Mouse (Mus musculus) cerebellum, postnatal 4 days (tissue): ENCODE results near the gene Dmrtb1.

Experiments used
- DNase-seq, 2 experiments: peaks; one replicate each; pipeline ENCODE4 v3.0.0; 2022; ENCODE audit warnings: low spot score in 2 of 2, mixed read lengths in 1 of 2

Dmrtb1 gene

DNA sequence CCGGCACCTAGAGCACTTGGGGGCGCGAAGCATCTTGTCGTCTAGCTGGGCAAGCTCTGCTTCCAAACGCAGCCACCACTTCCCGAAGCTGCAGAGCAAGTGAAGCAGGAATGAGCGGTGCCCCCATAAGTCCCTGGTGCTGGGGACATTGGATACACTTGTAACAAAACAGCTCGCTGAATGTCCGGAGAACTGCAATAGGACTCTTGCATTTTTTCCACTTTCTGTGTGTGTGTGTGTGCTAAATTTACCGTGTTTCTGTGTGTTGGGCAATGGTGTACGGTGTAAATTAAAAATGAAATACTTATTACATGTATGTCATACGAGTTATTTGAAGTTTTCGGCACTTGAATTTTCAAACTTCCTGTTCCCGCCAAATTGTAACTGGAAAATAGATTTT, at the start of gene Dmrtb1:
Gene Dmrtb1 (minus strand): TSS at position 101 of the 400 bp plus-strand sequence.
- DNase-seq, result no peak

DNA sequence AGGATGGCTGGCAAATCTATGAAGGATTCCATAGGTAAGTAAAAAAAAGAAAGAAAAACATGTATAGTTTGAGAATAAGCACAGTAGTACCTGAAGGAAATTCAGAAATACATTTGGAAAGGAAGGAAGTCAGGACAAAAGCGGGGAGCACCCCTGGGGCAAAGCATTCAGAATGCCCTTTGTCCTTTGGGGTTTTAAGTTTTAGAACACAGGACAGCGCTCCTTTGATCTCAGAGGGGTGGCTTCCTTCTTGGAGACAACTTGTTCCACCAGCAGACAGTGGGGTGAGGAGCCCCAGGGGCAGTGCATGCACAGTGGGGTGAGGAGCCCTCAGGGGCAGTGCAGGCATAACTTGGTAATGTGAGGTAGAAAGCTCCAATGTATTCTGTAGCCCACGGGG, 49.6 kb upstream of the Dmrtb1 start:
- no peak for DNase-seq

DNA sequence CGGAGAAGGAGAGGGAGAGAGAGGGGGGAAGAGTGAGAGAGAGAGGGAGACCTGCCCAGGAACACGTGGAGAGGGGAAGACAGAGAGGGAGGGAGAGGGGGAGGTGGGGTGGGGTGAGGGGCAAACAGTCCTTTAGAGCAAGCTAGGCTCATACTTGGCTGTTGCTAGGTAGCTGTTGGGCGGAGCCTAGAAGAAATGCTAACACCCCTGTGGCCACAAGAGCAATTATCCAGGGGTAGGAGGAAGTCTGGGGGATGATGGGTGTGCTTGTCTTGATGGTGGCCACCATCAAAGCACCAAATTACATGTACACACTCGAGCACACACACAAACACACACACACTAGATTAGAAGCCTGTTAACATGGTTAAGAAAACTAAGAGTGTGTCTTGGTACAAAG, 48.6 kb upstream of the Dmrtb1 start:
- DNase-seq, result no peak

DNA sequence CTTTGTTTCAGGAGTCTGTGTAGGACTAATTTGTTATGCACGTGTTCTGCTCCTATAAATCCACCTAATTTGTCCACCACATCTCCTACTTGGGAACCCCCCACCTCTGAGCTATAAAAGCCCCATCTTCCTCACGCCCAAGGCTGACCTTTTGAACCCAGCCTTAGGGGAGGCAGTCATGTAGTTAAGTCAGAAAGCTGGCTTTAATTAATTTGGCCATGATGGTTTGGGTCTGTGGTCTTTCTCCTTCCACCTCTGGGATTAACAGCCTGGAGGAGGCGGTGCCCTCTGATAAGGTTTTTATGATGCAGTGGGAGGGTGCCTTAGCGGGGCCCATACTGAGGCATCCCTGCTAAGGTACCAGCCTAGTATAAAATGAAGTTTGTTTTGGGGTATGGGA, 48.2 kb upstream of the Dmrtb1 start:
- DNase-seq, result no peak

DNA sequence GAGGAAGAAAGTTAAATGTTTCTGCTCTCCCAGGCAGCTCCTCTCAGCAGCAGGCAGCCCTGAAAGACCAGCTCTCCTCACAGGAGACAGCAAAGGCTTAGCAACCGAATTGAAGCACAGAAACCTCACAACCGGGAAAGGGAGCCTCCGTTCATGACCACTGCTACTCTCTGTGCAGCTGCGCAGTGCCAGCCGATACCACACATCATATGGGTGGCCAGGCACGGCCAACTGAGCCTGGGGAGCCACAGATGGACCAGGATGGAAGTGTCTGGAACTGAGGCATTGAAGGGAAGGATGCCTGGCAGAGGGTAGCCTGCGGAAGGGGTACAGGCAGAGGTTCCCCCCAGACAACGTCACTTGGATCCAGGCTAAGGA, 47.0 kb upstream of the Dmrtb1 start:
- no peak for DNase-seq

DNA sequence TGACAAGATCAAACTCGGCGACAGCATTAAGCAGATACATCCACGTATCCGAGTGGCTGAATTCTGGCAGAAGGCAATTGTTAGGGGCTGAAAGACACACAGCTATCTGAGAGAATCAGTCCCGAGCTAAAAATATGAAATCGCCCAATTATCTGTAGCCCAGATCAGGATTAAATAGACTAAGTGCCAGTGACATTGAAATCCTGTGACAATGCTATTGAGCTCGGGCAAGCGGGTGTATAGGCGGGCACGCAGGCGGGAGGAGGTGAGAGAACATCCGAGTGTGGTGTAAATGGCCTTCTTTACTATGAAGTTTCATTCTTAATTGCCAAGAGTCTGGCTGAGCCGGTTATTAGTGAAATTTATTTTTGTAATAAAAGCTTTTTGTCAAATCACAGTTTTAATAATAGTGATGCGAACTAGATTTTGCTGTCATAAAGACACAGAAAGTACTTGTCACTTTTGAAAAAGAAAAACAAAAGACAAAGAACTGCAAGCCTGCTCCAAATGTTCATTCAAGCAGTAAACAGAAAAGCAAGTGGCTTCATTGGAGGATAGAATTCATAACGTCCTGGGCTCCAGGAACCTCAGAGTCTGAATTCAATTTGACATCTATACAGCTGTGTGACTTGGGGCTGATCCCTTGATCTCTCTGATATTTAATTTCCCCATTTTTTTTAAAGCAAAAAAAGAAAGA, 46.5 kb upstream of the Dmrtb1 start:
- no peak for DNase-seq

DNA sequence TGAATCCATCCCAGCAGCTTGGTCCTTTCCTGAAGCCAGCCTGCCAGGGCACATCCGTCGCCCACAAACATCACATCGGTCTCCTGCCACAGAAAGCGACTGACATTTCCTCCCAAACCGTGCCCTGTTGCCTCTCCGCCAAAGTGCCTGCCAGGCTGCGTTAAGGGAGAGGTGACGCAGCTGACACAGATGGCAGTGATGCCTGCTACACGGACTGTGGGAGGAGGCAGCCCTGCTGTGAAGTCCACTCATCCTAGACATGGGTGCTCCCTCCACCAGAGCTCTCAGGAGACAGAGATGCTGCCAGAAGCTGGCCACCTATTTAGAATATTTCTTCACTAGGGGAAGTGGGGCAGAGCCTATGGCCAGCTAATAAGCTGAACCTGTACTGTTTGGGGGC, 41.4 kb upstream of the Dmrtb1 start:
- DNase-seq, result no peak

DNA sequence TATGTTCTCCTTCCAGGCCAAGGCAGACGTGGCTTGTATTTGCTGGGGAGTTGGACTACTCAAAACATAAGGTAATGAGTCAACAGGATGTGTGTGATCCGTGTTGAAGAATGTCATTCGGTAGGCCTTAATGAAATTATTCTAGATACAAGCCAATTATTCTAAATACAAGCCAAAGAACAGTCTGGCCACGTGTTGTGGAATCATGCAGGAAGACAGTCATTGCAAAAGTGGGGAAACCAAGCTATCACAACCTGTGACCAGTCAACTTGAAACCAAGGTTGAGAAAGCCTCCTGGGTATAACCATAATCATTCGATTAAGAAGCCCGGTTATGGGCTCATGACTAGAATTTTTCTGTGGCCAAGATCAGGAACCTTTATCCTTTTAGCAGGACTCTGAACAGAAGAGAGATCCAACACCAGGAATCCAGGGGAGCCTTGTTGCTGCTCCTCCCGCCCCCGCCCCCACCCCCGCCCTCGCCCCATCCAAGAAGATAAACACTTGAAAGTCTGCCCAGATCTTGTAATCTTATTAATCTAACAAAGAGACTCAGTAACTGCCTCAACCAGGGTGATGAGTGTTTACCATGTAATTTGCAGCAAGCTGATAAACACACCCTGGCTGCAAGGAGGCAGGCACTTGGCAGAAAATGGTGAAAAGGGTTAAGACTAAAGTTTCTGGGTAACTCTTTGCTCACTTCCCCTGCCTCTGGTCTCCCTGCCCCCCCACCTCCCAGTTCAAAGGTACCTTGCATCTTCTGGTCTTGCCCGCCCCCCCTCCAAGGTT, 36.2 kb upstream of the Dmrtb1 start:
- DNase-seq, result no peak

DNA sequence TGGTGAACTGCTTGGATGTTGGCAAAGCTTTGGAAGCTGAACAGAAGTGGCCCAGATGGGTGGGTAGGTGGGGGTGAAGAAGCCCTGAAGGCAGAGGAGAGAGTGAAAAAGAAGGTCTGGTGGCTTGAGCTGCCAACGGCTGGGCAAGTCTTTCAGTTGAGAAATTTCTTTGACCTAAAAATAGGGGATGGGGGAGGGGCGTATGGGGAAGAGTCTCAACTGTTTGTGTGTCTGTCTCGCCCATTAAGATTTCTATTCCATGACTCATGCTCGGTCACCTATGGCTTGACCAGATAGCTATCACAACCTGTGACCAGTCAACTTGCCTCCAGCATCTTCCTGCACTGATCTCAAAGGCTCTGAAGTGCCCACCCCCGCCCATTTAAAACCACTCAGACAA, 35.1 kb upstream of the Dmrtb1 start:
- no peak for DNase-seq

DNA sequence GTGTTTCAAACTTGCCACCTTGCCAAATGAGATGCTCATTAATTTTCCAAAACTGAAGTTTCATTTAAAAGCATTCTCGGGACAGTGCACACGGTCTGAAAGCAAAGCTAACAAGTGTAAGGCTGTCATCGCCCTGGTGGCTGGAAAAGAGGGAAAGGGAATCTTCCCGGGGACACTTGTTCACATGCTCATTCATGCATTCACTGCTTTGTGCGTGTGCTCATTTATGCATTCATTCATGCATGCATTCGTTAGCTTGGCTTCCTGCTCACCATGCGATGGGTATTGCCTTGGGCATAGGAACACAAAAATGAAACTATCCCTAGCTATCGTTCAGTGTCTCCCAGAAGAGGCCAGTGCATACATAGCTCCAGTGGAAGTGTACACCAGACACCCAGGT, 34.7 kb upstream of the Dmrtb1 start:
- no peak for DNase-seq

DNA sequence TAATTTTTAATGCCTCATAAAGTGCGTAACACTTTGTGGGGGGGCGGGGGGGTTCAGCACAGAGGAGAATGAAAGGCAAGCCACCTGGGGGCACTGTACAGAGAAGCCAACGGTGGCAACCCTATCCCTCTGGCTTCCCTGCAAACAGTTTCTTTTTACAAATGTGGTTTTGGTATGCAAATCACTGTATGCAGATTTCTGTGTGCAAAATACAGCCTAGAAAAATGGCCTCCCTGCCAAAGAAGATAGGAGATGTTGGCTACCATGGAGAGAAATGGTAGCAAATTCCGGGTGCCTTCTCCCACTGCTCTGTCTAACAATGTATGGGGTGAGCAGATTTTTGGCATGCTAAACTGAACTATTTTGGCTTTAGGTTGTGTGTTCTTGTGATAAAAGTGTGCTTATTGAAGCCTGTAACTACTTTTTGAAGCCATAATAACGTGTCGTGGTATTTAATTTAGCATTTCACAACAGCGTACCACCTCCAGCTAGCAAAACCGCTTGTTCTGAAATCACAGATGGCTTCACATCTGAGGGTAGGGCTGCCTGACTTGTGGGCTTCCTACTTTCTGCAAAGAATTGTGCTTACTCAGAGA, 33.8 kb upstream of the Dmrtb1 start:
- no peak for DNase-seq

DNA sequence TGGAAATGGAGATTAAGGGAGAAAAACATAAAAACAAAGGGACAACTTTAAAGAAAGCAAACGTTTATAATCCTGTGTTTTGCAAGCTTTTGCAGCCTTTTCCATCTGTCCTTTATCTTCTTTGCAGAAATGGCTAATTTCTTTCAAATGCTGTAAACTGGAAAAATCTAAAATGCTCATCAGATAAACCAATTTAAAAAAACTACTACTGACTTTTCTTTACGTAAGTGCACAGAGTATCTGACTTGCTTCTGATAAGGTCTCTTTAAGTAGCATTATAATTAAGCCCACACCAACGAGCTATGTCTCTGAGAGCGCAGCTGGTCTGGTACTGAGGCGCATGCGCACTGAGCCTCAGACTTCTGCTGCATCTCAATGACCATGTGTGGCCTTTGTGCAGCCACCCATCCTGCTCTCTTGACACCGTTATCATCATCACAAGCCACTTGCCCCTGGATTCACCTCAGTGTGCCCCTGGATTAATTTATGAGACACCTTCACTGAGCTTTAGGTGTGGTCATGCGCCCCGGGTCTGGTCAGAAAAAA, 32.8 kb upstream of the Dmrtb1 start:
- no peak for DNase-seq

DNA sequence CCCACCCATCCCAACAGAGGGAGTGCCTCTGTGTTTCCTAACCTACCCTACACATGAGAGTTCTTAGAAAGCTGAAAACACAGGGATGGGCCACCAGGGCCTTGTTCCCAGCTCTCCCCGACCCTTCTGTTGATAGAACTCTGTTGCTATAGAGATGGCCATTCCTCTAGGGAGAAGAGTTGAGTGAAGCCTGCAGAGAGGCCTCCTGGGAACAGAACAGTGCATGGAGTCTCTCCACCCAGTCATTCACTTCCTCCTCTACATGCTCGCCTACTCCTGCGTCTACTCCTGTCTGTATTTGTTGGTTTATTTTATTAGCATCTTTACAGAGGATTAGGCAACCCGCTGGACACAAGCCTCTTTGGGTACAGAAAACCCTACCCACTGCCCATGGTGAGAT, 22.9 kb upstream of the Dmrtb1 start:
- DNase-seq, result no peak

DNA sequence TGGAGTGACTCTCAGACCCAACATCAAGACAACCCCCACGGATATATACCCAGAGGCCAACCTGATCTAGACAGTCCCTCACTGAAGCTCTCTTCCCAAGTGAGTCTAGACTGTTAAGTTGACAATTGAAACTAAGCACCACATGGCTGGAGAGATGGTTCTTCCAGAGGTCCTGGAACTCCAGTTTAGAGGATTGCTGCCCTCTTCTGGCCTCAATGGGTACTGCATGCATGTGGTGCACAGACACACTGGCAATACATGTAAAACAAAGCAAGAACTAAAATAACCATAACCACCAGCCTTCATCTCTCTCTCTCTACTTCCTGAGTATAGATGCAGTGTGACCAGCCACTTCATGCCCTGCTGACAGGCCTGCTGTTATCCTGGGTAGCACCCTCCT, 20.2 kb upstream of the Dmrtb1 start:
- DNase-seq, result no peak

DNA sequence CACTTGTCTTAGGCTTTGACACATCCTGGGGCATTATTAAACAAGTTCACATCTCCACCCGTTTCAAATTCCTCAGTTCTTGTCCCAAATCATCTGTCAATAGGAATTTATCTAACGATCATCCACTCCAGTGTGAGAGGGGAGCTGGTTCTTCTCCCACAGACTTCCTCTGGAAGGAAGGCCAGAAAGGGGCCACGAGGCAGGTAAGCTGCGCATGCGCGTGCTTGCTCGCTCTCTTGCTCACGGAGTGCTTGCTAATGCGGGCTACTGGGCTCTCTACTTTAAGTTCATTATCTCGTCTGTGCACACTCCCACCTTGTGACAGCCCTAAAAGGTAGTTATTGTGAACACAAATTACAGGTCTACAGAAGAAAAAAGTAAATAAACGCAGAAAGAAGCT, 17.6 kb upstream of the Dmrtb1 start:
- no peak for DNase-seq

DNA sequence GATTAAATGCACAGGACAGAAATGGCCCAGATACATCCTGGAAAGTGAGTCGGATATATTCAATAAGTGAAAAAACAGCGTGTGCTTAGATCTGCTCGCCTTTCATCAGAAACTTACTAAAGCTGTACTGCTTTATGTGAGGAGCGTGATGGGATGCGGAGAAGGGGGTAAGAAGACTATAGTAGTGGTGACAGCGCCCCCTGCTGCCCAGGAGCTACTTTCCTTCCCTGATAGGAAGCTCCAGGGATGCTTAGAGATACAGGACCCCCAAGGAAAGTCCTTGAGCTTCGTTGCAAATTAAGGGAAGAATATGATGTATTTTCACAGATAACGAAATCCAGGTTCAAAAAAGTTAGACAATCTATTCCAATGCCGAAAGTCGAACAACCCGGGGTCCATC, 17.1 kb upstream of the Dmrtb1 start:
- DNase-seq, result peak in 1 of 2 experiments; percentile 71

DNA sequence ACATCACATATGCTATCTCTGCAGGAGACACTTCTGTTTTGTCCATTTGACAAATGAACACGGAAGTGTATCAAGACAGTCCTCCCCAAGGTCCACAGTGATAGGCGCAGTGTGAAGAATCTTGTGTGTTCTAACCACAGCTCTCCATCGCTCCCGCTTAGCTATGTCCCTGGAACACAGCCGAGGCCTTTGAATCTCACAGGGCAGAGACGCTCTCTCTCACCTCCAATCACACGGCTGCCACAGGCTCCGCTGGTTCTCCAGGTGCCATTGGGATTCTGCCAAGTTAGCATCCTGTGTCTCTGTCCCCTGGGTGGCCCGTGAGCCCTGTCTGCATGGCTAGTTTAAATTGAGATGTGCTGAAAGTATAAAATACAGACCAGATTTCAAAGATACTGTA, 15.2 kb upstream of the Dmrtb1 start:
- DNase-seq, result no peak

DNA sequence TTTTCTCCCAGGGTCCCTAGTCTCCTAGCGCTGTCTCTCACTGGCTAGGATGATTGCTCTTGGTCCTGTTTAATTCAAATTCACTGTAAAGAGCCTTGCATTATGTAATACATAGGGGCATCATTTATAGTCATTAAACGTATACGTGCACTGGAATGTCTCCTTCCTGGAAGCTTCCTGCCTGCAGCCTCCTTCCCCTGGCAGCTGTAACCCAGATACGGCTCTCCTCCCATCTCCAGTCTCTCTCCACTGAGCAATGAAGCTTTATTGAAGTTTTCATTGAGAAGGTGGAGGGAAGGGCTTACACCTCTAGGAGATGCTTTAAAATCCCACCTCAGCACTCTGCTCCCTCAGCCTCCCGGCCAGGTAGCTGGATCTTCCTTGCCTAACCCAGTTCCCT, 9.8 kb upstream of the Dmrtb1 start:
- no peak for DNase-seq

DNA sequence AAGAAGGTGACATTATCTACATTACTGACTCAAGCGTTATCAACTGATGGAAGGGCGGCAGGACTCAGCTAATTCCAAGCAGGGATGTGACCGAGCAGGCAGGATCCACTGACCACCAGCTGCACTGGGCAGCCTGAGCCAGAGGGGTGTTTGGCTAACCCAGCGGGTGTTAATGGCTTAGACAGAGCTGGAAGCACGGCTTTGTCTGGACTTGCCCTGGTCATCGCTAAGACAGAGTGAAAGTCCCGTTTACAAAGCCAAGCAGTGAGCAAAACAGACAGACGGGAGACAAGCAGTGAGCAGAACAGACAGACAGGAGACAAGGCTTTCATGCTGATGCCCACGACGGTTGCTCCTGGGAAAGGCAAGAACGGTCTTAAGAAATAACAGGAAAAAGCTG, 4.2 kb upstream of the Dmrtb1 start:
- DNase-seq, result no peak

DNA sequence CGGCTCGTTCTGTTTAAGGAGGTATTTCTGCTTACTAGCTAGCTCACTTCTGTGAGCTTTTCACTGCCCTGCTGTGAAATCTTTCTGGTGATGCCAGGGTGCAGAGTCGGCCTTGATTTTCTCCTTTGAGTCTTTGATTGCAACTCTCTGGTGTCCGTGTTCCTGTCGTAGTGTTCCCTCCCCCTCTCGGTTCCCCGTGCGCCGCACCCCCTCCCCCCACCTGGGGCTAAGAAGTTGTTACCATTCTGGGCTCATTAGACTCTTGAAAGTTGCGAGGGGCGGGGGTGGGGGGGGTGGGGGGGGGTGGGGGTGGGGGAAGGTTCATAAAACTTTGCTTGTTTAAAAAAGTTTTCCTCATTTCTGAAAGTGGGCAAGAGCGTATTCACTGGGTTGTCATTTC, 3.1 kb upstream of the Dmrtb1 start:
- no peak for DNase-seq

DNA sequence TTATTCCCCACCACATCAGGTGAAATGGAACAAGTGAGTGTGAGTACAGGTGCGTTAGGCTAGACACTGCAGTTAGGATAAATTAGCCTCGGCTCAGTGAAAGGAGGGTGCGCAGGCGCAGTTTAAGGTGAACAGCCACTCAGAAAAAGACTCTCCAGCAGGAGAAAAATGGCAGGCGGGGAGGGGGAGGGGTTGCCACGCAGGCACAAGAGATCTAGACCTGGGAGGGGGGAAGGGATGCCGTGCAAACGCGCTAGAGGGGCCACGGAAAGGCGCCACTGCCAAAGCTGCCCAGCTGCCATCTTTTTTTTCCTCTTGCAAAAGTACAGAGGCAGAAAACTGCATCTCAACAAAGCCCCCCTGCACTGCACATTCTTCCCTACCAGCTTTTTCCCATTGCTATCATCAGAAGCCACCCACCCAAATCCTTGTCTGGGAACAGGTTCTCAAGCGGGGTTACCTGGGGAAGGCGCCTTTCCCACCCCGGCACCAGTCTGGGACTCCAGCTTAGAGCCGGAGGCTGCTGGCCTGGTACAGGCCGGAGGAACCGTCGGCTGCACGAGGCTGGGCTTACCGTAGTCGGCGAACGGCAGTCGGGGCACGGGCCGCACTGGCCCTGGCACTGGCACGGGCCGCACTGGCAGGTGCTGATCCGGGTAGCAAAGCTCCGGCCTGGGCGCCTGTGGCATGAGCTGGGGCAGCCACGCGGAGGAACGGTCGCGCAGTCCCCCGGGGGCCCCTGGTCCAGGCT, 849 bp downstream of the Dmrtb1 start:
- DNase-seq, result no peak
